Mouse (Mus musculus) natural killer cell, adult 2 months (primary cell): ENCODE measurements around the gene Eci2.
"Not testable (repeated sequence)": the region's sequence is repeated elsewhere in the genome, so short reads cannot be mapped to it uniquely, and the experiment has no call there.

Experiments
- DNase-seq, 2 experiments: peaks; one replicate each; pipeline ENCODE4 v3.0.0; 2022; ENCODE audit warnings: low spot score in 2 of 2

The Eci2 gene

GRCm38 (mm10) chr13:35026879-35027278 is at the start of gene Eci2:
TSS of gene Eci2 (minus strand) at chr13:35027096.
- DNase-seq = peak in 1 of 2 experiments; percentile 6

- no peak for DNase-seq
Observed at GRCm38 (mm10) chr13:35074862-35075261, 48.0 kb upstream of the Eci2 start.

GRCm38 (mm10) chr13:35070485-35071472 is 43.9 kb upstream of the Eci2 start:
- no peak for DNase-seq

- no peak for DNase-seq
Observed at GRCm38 (mm10) chr13:35067084-35067483, 40.2 kb upstream of the Eci2 start.

GRCm38 (mm10) chr13:35066033-35066432 is 39.1 kb upstream of the Eci2 start:
- no peak for DNase-seq

- DNase-seq = no peak
Observed at GRCm38 (mm10) chr13:35064381-35064780, 37.5 kb upstream of the Eci2 start.

GRCm38 (mm10) chr13:35058145-35058544 is 31.2 kb upstream of the Eci2 start:
- DNase-seq = no peak

GRCm38 (mm10) chr13:35036486-35036885 is 9.6 kb upstream of the Eci2 start:
- no peak for DNase-seq

GRCm38 (mm10) chr13:35035731-35036130 is 8.8 kb upstream of the Eci2 start:
- no peak for DNase-seq

GRCm38 (mm10) chr13:35033571-35033970 is 6.7 kb upstream of the Eci2 start:
- no peak for DNase-seq

- DNase-seq = no peak
Observed at GRCm38 (mm10) chr13:35031684-35032082, 4.8 kb upstream of the Eci2 start.

GRCm38 (mm10) chr13:35030979-35031683 is 4.2 kb upstream of the Eci2 start:
- no peak for DNase-seq

- DNase-seq = no peak
Observed at GRCm38 (mm10) chr13:35028365-35028764, 1.5 kb upstream of the Eci2 start.

GRCm38 (mm10) chr13:35023401-35023800 is 3.5 kb downstream of the Eci2 start:
- DNase-seq = not testable (repeated sequence)

- DNase-seq = no peak
Observed at GRCm38 (mm10) chr13:35020383-35020782, 6.5 kb downstream of the Eci2 start.

- no peak for DNase-seq
Observed at GRCm38 (mm10) chr13:35018866-35019536, 7.9 kb downstream of the Eci2 start.

GRCm38 (mm10) chr13:35017392-35017791 is 9.5 kb downstream of the Eci2 start:
- DNase-seq = no peak

- DNase-seq = no peak
Observed at GRCm38 (mm10) chr13:35016067-35016466, 10.8 kb downstream of the Eci2 start.

- DNase-seq = no peak
Observed at GRCm38 (mm10) chr13:34995925-34996324, 31.0 kb downstream of the Eci2 start.

GRCm38 (mm10) chr13:34993983-34994811 is 32.7 kb downstream of the Eci2 start:
- DNase-seq = peak; percentile 82 to 84

- DNase-seq = no peak
Observed at GRCm38 (mm10) chr13:34993595-34993982, 33.3 kb downstream of the Eci2 start.
